Mouse (Mus musculus) embryonic facial prominence, embryonic 15.5 days (tissue): Measurements from ENCODE around the gene Arl9. TPM values are rescaled to one million over a fixed set of nuclear protein-coding genes. Genes with fewer than 3 reads are reported as not detected.
A peak's percentile ranks its signal among the peaks of the same experiment; 100 is the strongest.

ENCODE experiments used
- ATAC-seq: fragments of 200-750 bp; cut with Nextera tagmentation; 2 replicates; pipeline ENCODE4 v1.8.0; 2017; ENCODE audit warnings: low read depth, moderate TSS enrichment; ENCODE audit not compliant: insufficient number of reproducible peaks, low FRiP score, low TSS enrichment
- H3K27ac ChIP-seq: fragments of 300-500 bp; sonication (generic); replicated peaks from 2 replicates; pipeline ENCODE4 v1.5.1; 2015; ENCODE audit warnings: mild to moderate bottlenecking, inconsistent platforms
- H3K27me3 ChIP-seq: fragments of 300-500 bp; sonication (generic); 2 replicates; pipeline ENCODE4 v1.6.1; 2015; ENCODE audit warnings: inconsistent platforms
- H3K36me3 ChIP-seq: fragments of 300-500 bp; sonication (generic); 2 replicates; pipeline ENCODE4 v1.6.1; 2015; ENCODE audit warnings: mild to moderate bottlenecking, inconsistent platforms
- H3K4me1 ChIP-seq: fragments of 300-500 bp; sonication (generic); 2 replicates; pipeline ENCODE4 v1.6.1; 2015; ENCODE audit warnings: inconsistent platforms
- H3K4me2 ChIP-seq: fragments of 300-500 bp; sonication (generic); replicated peaks from 2 replicates; pipeline ENCODE4 v1.6.1; 2015; ENCODE audit warnings: mild to moderate bottlenecking, inconsistent platforms
- H3K4me3 ChIP-seq: fragments of 300-500 bp; sonication (generic); replicated peaks from 2 replicates; pipeline ENCODE4 v1.5.1; 2015; ENCODE audit warnings: mild to moderate bottlenecking, inconsistent platforms
- H3K9ac ChIP-seq: fragments of 300-500 bp; sonication (generic); 2 replicates; pipeline ENCODE4 v1.6.1; 2015; ENCODE audit warnings: inconsistent platforms
- H3K9me3 ChIP-seq: fragments of 300-500 bp; sonication (generic); replicated peaks from 2 replicates; pipeline ENCODE4 v1.6.1; 2016; ENCODE audit warnings: inconsistent platforms
- WGBS: fragments of 180-500 bp; shearing (Covaris S2); methylation state at CpG from one replicate; pipeline ENCODE4 v1.1.7; 2015; 5-methylcytosine and 5-hydroxymethylcytosine counted together
- polyA plus RNA-seq: library from polyadenylated mRNA; unstranded; fragments of >200 nt; fragmentation: Nextera tagmentation; extraction: Ambion mirVana; gene quantifications from 2 replicates; pipeline ENCODE4 v1.2.1, GENCODE M21; 2015

Arl9 gene
- polyA plus RNA-seq, 1 experiment from 2014 or later: not detected

DNA sequence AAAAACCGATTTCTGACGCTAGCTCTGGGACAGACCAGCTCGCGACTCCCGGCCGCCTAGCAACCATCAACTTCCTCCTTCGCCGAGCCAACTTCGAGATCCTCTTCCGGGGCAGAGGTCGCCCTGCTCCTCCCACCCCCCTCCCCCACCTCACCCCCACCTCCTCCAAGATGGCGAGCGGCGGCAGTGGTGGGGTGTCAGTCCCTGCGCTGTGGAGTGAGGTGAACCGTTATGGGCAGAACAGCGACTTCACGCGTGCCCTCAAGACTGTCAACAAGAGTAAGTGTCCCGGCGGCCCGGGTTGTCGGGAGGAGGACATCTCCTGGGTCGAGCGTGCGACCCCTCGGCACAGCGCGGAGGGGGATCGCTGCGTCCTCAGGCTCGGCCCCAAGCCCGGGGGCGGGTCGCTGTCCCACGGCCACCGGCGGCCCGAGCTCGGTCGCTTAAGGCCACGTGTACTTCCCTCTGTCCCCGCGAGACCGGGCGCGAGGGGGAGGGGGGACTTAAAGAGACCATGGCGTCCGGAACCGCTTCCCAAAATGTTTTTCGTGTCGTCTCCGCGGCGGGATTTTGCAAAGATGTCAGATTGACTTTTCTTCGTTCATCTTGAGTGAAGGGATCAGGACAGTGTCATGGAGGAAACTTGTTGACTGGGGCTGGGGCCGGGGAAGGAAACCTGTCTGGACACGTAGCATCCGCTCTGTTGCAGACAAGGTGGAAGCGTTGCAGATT, 29.1 kb upstream of the Arl9 start, which contains the start of gene Srp72:
TSS of gene Srp72 (plus strand) at position 130 of the 732 bp plus-strand sequence.
- no peaks in the 10 kb centered on the region for H3K27me3 ChIP-seq
- H3K9me3 ChIP-seq: no peaks in the 10 kb centered on the region
- H3K4me2 ChIP-seq: peak within 1 kb of the TSS; percentile 81
- H3K4me1 ChIP-seq: peaks cover 20% of the 10 kb centered on the region
- H3K36me3 ChIP-seq: peaks cover 36% of the 10 kb centered on the region
- peak within 1 kb of the TSS; percentile 84 for H3K9ac ChIP-seq
- ATAC-seq: peak; percentile 93
- peak within 1 kb of the TSS; percentile 95 for H3K27ac ChIP-seq
- H3K4me3 ChIP-seq: peak within 1 kb of the TSS; percentile 97
- WGBS: under 1% methylated on average over 60 of the region's 60 CpGs

DNA sequence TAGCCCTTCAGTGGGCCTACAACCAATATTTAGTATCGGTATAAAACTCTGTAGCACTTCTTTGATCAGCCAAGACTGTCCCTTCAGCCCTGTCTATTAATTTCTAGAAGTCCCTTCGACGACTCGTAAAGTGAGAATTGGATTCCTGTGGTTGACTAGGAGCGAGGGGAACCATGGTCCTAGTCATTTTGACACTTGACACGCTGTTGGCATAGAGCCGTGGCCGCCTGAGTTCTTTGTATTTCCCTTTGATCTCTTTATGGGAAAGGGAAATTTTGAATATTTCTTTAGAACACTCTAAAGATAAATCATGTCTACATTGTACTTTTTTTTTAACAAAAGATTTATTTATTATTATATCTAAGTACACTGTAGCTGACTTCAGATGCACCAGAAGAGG, 28.1 kb upstream of the Arl9 start:
- no peak overlapping the region for H3K27ac ChIP-seq
- H3K27me3 ChIP-seq: no peaks in the 10 kb centered on the region
- 80% methylated on average over 8 of the region's 8 CpGs for WGBS
- H3K9me3 ChIP-seq: no peaks in the 10 kb centered on the region
- no peak for ATAC-seq
- peaks cover 32% of the 10 kb centered on the region for H3K36me3 ChIP-seq
- H3K4me3 ChIP-seq: peak overlapping the region; percentile 97
- H3K9ac ChIP-seq: no peak overlapping the region
- peaks cover 20% of the 10 kb centered on the region for H3K4me1 ChIP-seq
- peak overlapping the region; percentile 81 for H3K4me2 ChIP-seq

- Histone ChIP-seq H3K36me3 (peaks cover 73% of the 10 kb centered on the region), H3K27me3 (no peaks in the 10 kb centered on the region), H3K9me3 (no peaks in the 10 kb centered on the region), H3K4me1 (no peaks in the 10 kb centered on the region), H3K9ac (no peak overlapping the region), H3K27ac (no peak overlapping the region), H3K4me3 (no peak overlapping the region), H3K4me2 (no peak overlapping the region)
- ATAC-seq: no peak
- WGBS: 91% methylated on average over 11 of the region's 11 CpGs
Measured at GRCm38 (mm10) chr5:76984015-76984414, 19.8 kb upstream of the Arl9 start.

DNA sequence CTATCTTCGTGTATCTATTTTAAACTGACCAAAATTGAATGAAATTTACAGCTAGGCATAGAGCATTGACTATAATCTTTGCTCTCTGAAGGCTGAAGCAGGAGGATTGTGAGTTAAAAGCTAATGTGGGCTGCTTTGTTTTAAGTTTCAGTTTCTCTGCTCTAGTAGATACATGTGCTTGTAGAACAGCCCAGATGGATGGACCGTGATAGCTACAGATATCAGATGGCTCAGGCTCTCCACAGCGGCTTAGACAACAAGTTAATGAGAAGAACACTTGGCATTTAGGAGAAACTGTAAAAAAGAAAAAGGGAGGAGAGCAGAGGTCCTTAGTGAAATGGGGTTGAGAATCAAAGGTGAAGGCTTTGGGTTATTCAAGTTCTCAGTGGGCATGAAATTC, 13.1 kb upstream of the Arl9 start:
- 91% methylated on average over 3 of the region's 3 CpGs for WGBS
- Histone ChIP-seq H3K36me3 (peaks cover 73% of the 10 kb centered on the region), H3K9ac (no peak overlapping the region), H3K9me3 (no peaks in the 10 kb centered on the region), H3K27me3 (no peaks in the 10 kb centered on the region), H3K4me1 (no peaks in the 10 kb centered on the region), H3K27ac (no peak overlapping the region), H3K4me3 (no peak overlapping the region), H3K4me2 (no peak overlapping the region)
- no peak for ATAC-seq

DNA sequence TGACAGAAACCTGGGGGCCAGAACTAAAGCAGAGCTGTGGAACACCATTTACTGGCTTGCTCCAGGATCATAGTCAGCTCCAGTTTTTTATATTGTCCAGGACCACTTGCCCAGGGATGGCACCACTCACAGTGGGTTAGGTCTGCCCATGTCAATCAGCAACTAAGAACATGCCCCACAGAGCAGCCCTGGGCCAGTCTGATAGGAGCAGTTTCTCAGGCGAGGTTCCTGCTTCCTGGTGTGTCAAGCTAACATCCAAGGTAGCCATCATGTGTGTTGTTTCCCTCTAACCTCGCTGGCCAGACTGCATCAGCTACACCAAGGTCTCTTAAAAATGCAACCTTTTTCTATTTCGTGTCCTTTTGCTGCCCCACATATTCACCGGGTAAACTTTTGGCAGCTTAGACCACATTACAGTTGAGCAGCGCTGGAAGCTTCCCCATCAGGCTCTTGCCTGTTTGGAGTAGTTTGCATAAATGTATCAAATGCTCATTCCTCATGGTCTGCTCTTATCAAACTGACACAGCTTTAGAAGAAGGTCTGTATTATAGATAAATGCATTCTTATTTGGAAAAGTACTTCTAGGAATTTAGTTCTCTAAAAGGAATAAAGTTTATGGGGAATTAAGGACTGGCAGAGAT, 10.6 kb upstream of the Arl9 start:
- no peaks in the 10 kb centered on the region for H3K27me3 ChIP-seq
- WGBS: 93% methylated on average over 5 of the region's 5 CpGs
- no peak for ATAC-seq

DNA sequence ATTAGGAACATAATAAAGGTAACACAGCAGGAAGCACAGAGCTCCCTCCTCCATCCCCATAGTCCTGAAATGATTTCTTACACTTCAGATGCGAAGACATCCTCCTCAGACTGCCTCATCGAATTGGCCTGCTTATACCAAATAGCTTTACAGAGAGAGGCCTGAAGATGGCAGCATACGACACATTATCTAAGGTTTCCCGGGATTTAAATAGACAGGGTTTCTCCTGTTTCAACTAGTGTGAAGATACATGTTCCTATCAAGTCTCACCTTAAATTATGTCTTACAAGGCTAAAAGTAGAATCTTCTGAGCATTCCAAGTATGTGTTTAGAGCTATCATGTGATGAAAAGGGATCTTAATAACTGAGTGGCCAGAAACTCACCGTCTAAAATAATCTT, 5.4 kb upstream of the Arl9 start:
- H3K27ac ChIP-seq: no peak overlapping the region
- peaks cover 68% of the 10 kb centered on the region for H3K36me3 ChIP-seq
- H3K4me3 ChIP-seq: no peak overlapping the region
- H3K4me2 ChIP-seq: no peak overlapping the region
- no peaks in the 10 kb centered on the region for H3K27me3 ChIP-seq
- H3K9ac ChIP-seq: no peak overlapping the region
- WGBS: 43% methylated on average over 5 of the region's 5 CpGs
- ATAC-seq: no peak
- H3K4me1 ChIP-seq: no peaks in the 10 kb centered on the region
- H3K9me3 ChIP-seq: no peaks in the 10 kb centered on the region

More for the DNA sequence above, 10.6 kb upstream of the Arl9 start:
- no peak overlapping the region for H3K27ac ChIP-seq
- peaks cover 82% of the 10 kb centered on the region for H3K36me3 ChIP-seq
- no peaks in the 10 kb centered on the region for H3K4me1 ChIP-seq
- H3K4me3 ChIP-seq: no peak overlapping the region
- no peak overlapping the region for H3K9ac ChIP-seq
- no peaks in the 10 kb centered on the region for H3K9me3 ChIP-seq
- no peak overlapping the region for H3K4me2 ChIP-seq

- 91% methylated on average over 17 of the region's 17 CpGs for WGBS
- no peak for ATAC-seq
- no peak overlapping the region for H3K27ac ChIP-seq
- no peak overlapping the region for H3K4me2 ChIP-seq
- H3K4me3 ChIP-seq: no peak overlapping the region
- no peaks in the 10 kb centered on the region for H3K4me1 ChIP-seq
- H3K27me3 ChIP-seq: no peaks in the 10 kb centered on the region
- H3K9me3 ChIP-seq: no peaks in the 10 kb centered on the region
- H3K36me3 ChIP-seq: peaks cover 44% of the 10 kb centered on the region
- H3K9ac ChIP-seq: no peak overlapping the region
Measured at GRCm38 (mm10) chr5:77001192-77001591, 2.7 kb upstream of the Arl9 start.

DNA sequence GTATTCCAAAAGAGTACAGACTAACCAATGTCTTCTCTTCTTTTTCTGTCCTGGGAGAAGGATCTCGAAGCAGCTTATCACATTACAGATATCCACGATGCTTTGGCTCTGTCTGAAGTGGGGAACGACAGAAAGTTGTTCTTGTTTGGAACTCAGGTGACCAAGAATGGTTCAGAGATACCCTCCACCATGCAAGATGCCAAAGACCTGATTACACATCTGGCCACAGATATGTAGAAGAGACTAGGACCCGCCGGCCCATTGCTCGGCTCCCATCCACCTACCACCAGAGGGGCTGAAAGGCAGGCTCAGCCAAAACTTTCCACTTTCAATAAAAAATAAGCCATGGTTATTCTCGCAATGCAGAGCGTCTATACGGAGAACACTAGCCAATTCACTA, 6.5 kb downstream of the Arl9 start:
- Histone ChIP-seq H3K27ac (no peak overlapping the region), H3K9ac (no peak overlapping the region), H3K9me3 (no peaks in the 10 kb centered on the region), H3K4me1 (no peaks in the 10 kb centered on the region), H3K4me2 (no peak overlapping the region), H3K27me3 (no peaks in the 10 kb centered on the region), H3K4me3 (no peak overlapping the region), H3K36me3 (no peaks in the 10 kb centered on the region)
- 86% methylated on average over 9 of the region's 9 CpGs for WGBS
- no peak for ATAC-seq

GRCm38 (mm10) chr5:77011082-77011481, 7.2 kb downstream of the Arl9 start:
- no peaks in the 10 kb centered on the region for H3K36me3 ChIP-seq
- ATAC-seq: no peak
- no peaks in the 10 kb centered on the region for H3K27me3 ChIP-seq
- H3K4me1 ChIP-seq: peaks cover 1% of the 10 kb centered on the region; the same call in 1 of the 2 replicates
- 62% methylated on average over 3 of the region's 3 CpGs for WGBS
- no peak overlapping the region for H3K27ac ChIP-seq
- H3K9ac ChIP-seq: no peak overlapping the region
- no peaks in the 10 kb centered on the region for H3K9me3 ChIP-seq
- no peak overlapping the region for H3K4me3 ChIP-seq
- no peak overlapping the region for H3K4me2 ChIP-seq

- no peaks in the 10 kb centered on the region for H3K27me3 ChIP-seq
- no peak overlapping the region for H3K4me3 ChIP-seq
- no peaks in the 10 kb centered on the region for H3K36me3 ChIP-seq
- H3K4me1 ChIP-seq: peaks cover 4% of the 10 kb centered on the region; the same call in 1 of the 2 replicates
- H3K9me3 ChIP-seq: no peaks in the 10 kb centered on the region
- no peak overlapping the region for H3K4me2 ChIP-seq
- no peak overlapping the region for H3K27ac ChIP-seq
- no peak overlapping the region for H3K9ac ChIP-seq
- 67% methylated on average over 3 of the region's 3 CpGs for WGBS
- ATAC-seq: no peak
Measured at GRCm38 (mm10) chr5:77013171-77013570, 9.3 kb downstream of the Arl9 start.

- ATAC-seq: peak; percentile 91
- H3K9me3 ChIP-seq: no peaks in the 10 kb centered on the region
- H3K27ac ChIP-seq: no peak within 1 kb of the TSS
- 11% methylated on average over 57 of the region's 57 CpGs for WGBS
- 0 out of 2 replicates have a peak within 1 kb of the TSS, but pooled peaks have one; percentile 9 for H3K9ac ChIP-seq
- peak within 1 kb of the TSS; percentile 53 for H3K4me3 ChIP-seq
- H3K36me3 ChIP-seq: no peaks in the 10 kb centered on the region
- no peaks in the 10 kb centered on the region for H3K27me3 ChIP-seq
- peak within 1 kb of the TSS; percentile 89 for H3K4me2 ChIP-seq
- peaks cover 4% of the 10 kb centered on the region; the same call in 1 of the 2 replicates for H3K4me1 ChIP-seq
Measured at GRCm38 (mm10) chr5:77015544-77016482, 12.0 kb downstream of the Arl9 start, which contains the start of gene Thegl. Gene Thegl, plus strand, starts transcription at chr5:77016023.
